18 mouse cellular contexts compared by ENCODE assay signal in genomic region chr2:164558426-164558825, GRCm38 (mm10). TPM values are rescaled to one million over a fixed set of nuclear protein-coding genes. Genes with fewer than 3 reads are reported as not detected.
DNase-seq lines count a peak whose midpoint lies in the region; ATAC-seq and TF ChIP-seq lines count a peak whose summit lies in the region.
"Had no signal": no experiment of that assay in that cellular context is flagged by ENCODE, and none has a peak within 500 bp of the region (broad histone marks: within the 10 kb centered on the region; RNA-seq: fewer than 3 reads in every experiment).

No protein-coding gene starts in this region.

- H3K36me3 ChIP-seq in thymus, adult 2 months (ENCODE audit: control insufficient read depth, insufficient read depth, low read length): no peaks in the 10 kb centered on the region
- H3K36me3 ChIP-seq in midbrain, embryonic 11.5 days (ENCODE audit: control insufficient read depth, insufficient read depth, low read length): no peaks in the 10 kb centered on the region
- H3K36me3 ChIP-seq: hindbrain, embryonic 13.5 days; liver, embryonic 15.5 days; midbrain, embryonic 10.5 days had no signal

- no peak for ATAC-seq in midbrain, embryonic 11.5 days (ENCODE audit: low FRiP score)

- TF ChIP-seq CTCF in layer of hippocampus, adult 2 months (conservative IDR thresholded peaks at IDR 0.05): no peak
- TF ChIP-seq CTCF in thymus, adult 2 months (IDR thresholded peaks at IDR 0.05; ENCODE audit: borderline replicate concordance, control insufficient read depth, extremely low read depth, insufficient read depth, low read length, poor library complexity): no peak

- no peak for TF ChIP-seq POLR2A in thymus, adult 2 months (IDR thresholded peaks at IDR 0.05; ENCODE audit: control insufficient read depth, extremely low read depth, insufficient read depth, low read length, poor library complexity)

- intact Hi-C loops in left cerebral cortex, postnatal 14 days (cut with DNase I): no loop called here

- H3K9ac ChIP-seq in midbrain, embryonic 11.5 days (ENCODE audit: low read length): no peak overlapping the region
- H3K9ac ChIP-seq: hindbrain, embryonic 13.5 days; liver, embryonic 15.5 days had no signal

- DNase-seq in right cerebral cortex, adult 18-20 months: peak; percentile 43
- DNase-seq in right cerebral cortex, postnatal 4 days: no peak
- DNase-seq in layer of hippocampus, adult 2 months (ENCODE audit: low spot score in 2 of 2): peak; percentile 40 to 67
- DNase-seq in left cerebral cortex, postnatal 14 days (ENCODE audit: low spot score in 2 of 2): peak; percentile 63 to 68
- peak; percentile 76 for DNase-seq in telencephalon, adult 2 months (ENCODE audit: low read depth, low spot score)
- no peak for DNase-seq in thymus, adult 2 months
- no peak for DNase-seq in midbrain, embryonic 11.5 days (ENCODE audit: low spot score, missing footprints)
- DNase-seq: cerebellum, adult 9-11 months; heart, adult 11 months; kidney, postnatal 14 days; spleen, adult 18-20 months had no signal

- H3K27ac ChIP-seq in layer of hippocampus, adult 2 months: peak overlapping the region; percentile 56; the same call in 1 of the 2 replicates
- no peak overlapping the region for H3K27ac ChIP-seq in thymus, adult 2 months (ENCODE audit: control insufficient read depth, insufficient read depth, low read length)
- H3K27ac ChIP-seq in midbrain, embryonic 11.5 days (ENCODE audit: low read depth, low read length): no peak overlapping the region
- H3K27ac ChIP-seq: hindbrain, embryonic 13.5 days; liver, embryonic 15.5 days; midbrain, embryonic 10.5 days had no signal

- peaks cover 11% of the 10 kb centered on the region for H3K4me1 ChIP-seq in thymus, adult 2 months (replicated peaks; ENCODE audit: control insufficient read depth, insufficient read depth, low read length)
- H3K4me1 ChIP-seq in midbrain, embryonic 11.5 days (ENCODE audit: control insufficient read depth, insufficient read depth, low read length): peaks cover 12% of the 10 kb centered on the region
- H3K4me1 ChIP-seq: liver, embryonic 15.5 days had no signal

- 85% methylated on average over 8 of the region's 8 CpGs for WGBS in thymus, adult 2 months
- WGBS in midbrain, embryonic 11.5 days: 86% methylated on average over 8 of the region's 8 CpGs

- no peaks in the 10 kb centered on the region; the same call in 1 of the 2 replicates for H3K27me3 ChIP-seq in thymus, adult 2 months (ENCODE audit: control insufficient read depth, insufficient read depth, low read length)
- H3K27me3 ChIP-seq in midbrain, embryonic 11.5 days (ENCODE audit: control insufficient read depth, insufficient read depth, low read length): peaks cover 7% of the 10 kb centered on the region; the same call in 1 of the 2 replicates

- no peak overlapping the region for H3K4me3 ChIP-seq in layer of hippocampus, adult 2 months
- H3K4me3 ChIP-seq in thymus, adult 2 months (ENCODE audit: control insufficient read depth, insufficient read depth, low read length): no peak overlapping the region
- no peak overlapping the region for H3K4me3 ChIP-seq in midbrain, embryonic 11.5 days (ENCODE audit: low read depth, low read length)
- H3K4me3 ChIP-seq: hindbrain, embryonic 13.5 days; liver, embryonic 15.5 days; midbrain, embryonic 10.5 days had no signal

- H3K4me2 ChIP-seq in midbrain, embryonic 11.5 days: no peak overlapping the region
- H3K4me2 ChIP-seq: hindbrain, embryonic 13.5 days; liver, embryonic 15.5 days had no signal

- H3K9me3 ChIP-seq in midbrain, embryonic 11.5 days (ENCODE audit: control insufficient read depth, low read length): no peaks in the 10 kb centered on the region
- H3K9me3 ChIP-seq: hindbrain, embryonic 13.5 days; liver, embryonic 15.5 days; midbrain, embryonic 10.5 days had no signal

RNA-seq across cellular contexts. Expression of gene Wfdc2, which starts 3.8 kb away (rescaled TPM):
- not detected for total RNA-seq in layer of hippocampus, adult 2 months (2021)
- total RNA-seq in left cerebral cortex, postnatal 14 days (2021): 1 to 10 TPM; 1.0 to 1.6 TPM
- polyA plus RNA-seq in thymus, adult 2 months (2012; rRNA removed): 20.5 and 28.7 TPM in 2 replicates
- polyA plus RNA-seq in midbrain, embryonic 11.5 days (2014; fragmentation: Nextera tagmentation; extraction: Ambion mirVana): 15.4 and 21.7 TPM in 2 replicates

RNA-seq across cellular contexts. Expression of gene Spint3, which starts 14.8 kb away (rescaled TPM):
- not detected for total RNA-seq in layer of hippocampus, adult 2 months (2021)
- total RNA-seq in left cerebral cortex, postnatal 14 days (2021): not detected
- not detected in 2 replicates for polyA plus RNA-seq in thymus, adult 2 months (2012; rRNA removed)
- not detected in 2 replicates for polyA plus RNA-seq in midbrain, embryonic 11.5 days (2014; fragmentation: Nextera tagmentation; extraction: Ambion mirVana)
- total RNA-seq: adrenal gland, adult 18-20 months had no signal
- polyA plus RNA-seq: heart, embryonic 16.5 days; hindbrain, embryonic 13.5 days; intestine, embryonic 16.5 days; limb, embryonic 11.5 days; liver, embryonic 15.5 days; midbrain, embryonic 10.5 days had no signal

RNA-seq across cellular contexts. Expression of gene Wfdc6a, which starts 26.8 kb away (rescaled TPM):
- not detected for total RNA-seq in layer of hippocampus, adult 2 months (2021)
- under 1 TPM; 0.72 to 0.92 TPM for total RNA-seq in left cerebral cortex, postnatal 14 days (2021)
- polyA plus RNA-seq in thymus, adult 2 months (2012; rRNA removed): not detected in 2 replicates
- polyA plus RNA-seq in midbrain, embryonic 11.5 days (2014; fragmentation: Nextera tagmentation; extraction: Ambion mirVana): not detected in 2 replicates
- polyA plus RNA-seq: hindbrain, embryonic 13.5 days; limb, embryonic 11.5 days; liver, embryonic 15.5 days; midbrain, embryonic 10.5 days had no signal

RNA-seq across cellular contexts. Expression of gene Eppin, which starts 35.0 kb away (rescaled TPM):
- total RNA-seq in layer of hippocampus, adult 2 months (2021): not detected
- total RNA-seq in left cerebral cortex, postnatal 14 days (2021): not detected
- not detected in 2 replicates for polyA plus RNA-seq in thymus, adult 2 months (2012; rRNA removed)
- not detected in 2 replicates for polyA plus RNA-seq in midbrain, embryonic 11.5 days (2014; fragmentation: Nextera tagmentation; extraction: Ambion mirVana)
- total RNA-seq: adrenal gland, adult 18-20 months had no signal
- polyA plus RNA-seq: heart, embryonic 16.5 days; hindbrain, embryonic 13.5 days; intestine, embryonic 16.5 days; limb, embryonic 11.5 days; liver, embryonic 15.5 days; midbrain, embryonic 10.5 days had no signal

RNA-seq across cellular contexts. Expression of gene Wfdc6b, which starts 54.9 kb away (rescaled TPM):
- not detected for total RNA-seq in layer of hippocampus, adult 2 months (2021)
- total RNA-seq in left cerebral cortex, postnatal 14 days (2021): not detected
- polyA plus RNA-seq in thymus, adult 2 months (2012; rRNA removed): not detected in 2 replicates
- not detected in 2 replicates for polyA plus RNA-seq in midbrain, embryonic 11.5 days (2014; fragmentation: Nextera tagmentation; extraction: Ambion mirVana)
- total RNA-seq: adrenal gland, adult 18-20 months had no signal
- polyA plus RNA-seq: heart, embryonic 16.5 days; hindbrain, embryonic 13.5 days; intestine, embryonic 16.5 days; limb, embryonic 11.5 days; liver, embryonic 15.5 days; midbrain, embryonic 10.5 days had no signal

Comparison
In these comparisons a context has a peak if more than half of its experiments do, and no peak if none do; other contexts are left out.
1. DNase-seq: peak in right cerebral cortex, adult 18-20 months (single experiment), layer of hippocampus, adult 2 months (2 of 2), left cerebral cortex, postnatal 14 days (2 of 2) and telencephalon, adult 2 months (single experiment); none in right cerebral cortex, postnatal 4 days (single experiment), thymus, adult 2 months (single experiment) and midbrain, embryonic 11.5 days (single experiment).